Mouse (Mus musculus): ENCODE results near the gene Ldlrad3.

GRCm38 (mm10) chr2:102002974-102003775, 183.0 kb downstream of the Ldlrad3 start:
- TF ChIP-seq RCOR1 (IDR thresholded peaks at IDR 0.05; ENCODE audit: low read depth, low read length) (no peak), GATA1 (IDR thresholded peaks at IDR 0.05; ENCODE audit: low read depth, low read length) (peak; percentile 42; the same call in 1 of the 2 replicates), POLR2A (IDR thresholded peaks at IDR 0.05; ENCODE audit: control insufficient read depth in 1 of 2, insufficient read depth in 1 of 2, low read depth in 1 of 2, low read length in 2 of 2, poor library complexity in 1 of 2) (no peak), ELF1 (IDR thresholded peaks at IDR 0.05; ENCODE audit: low read depth, low read length) (no peak)
